Mouse (Mus musculus) stomach, postnatal 0 days (tissue): ENCODE measurements at regions not wholly inside any gene's neighbourhood (a gene's known extent, or its start where the extent isn't known, plus 50 kb on each side); places are given as distances from the start of the nearest gene placed in this dataset.

Source experiments
- ATAC-seq: fragments of 200-750 bp; cut with Nextera tagmentation; 2 replicates; pipeline ENCODE4 v1.8.0; 2017; ENCODE audit not compliant: low FRiP score, low TSS enrichment
- DNase-seq: peaks from one replicate; pipeline ENCODE4 v3.0.0-alpha.2; 2016; ENCODE audit warnings: low spot score
- H3K27ac ChIP-seq: fragments of 300-500 bp; sonication (generic); replicated peaks from 2 replicates; pipeline ENCODE4 v1.5.1; 2014; ENCODE audit warnings: mild to moderate bottlenecking, control low read depth
- H3K27me3 ChIP-seq: fragments of 300-500 bp; sonication (generic); 2 replicates; pipeline ENCODE4 v1.6.1; 2014; ENCODE audit warnings: low read length; ENCODE audit not compliant: control insufficient read depth, insufficient read depth
- H3K36me3 ChIP-seq: fragments of 300-500 bp; sonication (generic); 2 replicates; pipeline ENCODE4 v1.6.1; 2014; ENCODE audit warnings: low read length, mixed read lengths; ENCODE audit not compliant: control insufficient read depth, insufficient read depth
- H3K4me1 ChIP-seq: fragments of 300-500 bp; sonication (generic); replicated peaks from 2 replicates; pipeline ENCODE4 v1.6.1; 2014; ENCODE audit warnings: antibody characterized with exemption; ENCODE audit not compliant: control insufficient read depth, insufficient read depth
- H3K4me2 ChIP-seq: fragments of 300-500 bp; sonication (generic); replicated peaks from 2 replicates; pipeline ENCODE4 v1.6.1; 2014; ENCODE audit warnings: low read depth, mild to moderate bottlenecking, control low read depth, moderate library complexity
- H3K4me3 ChIP-seq: fragments of 300-500 bp; sonication (generic); 2 replicates; pipeline ENCODE4 v1.5.1; 2014; ENCODE audit warnings: low read depth, low read length, control low read depth
- H3K9ac ChIP-seq: fragments of 300-500 bp; sonication (generic); 2 replicates; pipeline ENCODE4 v1.6.1; 2014; ENCODE audit warnings: mild to moderate bottlenecking, low read length, control low read depth, mixed read lengths
- H3K9me3 ChIP-seq: fragments of 300-500 bp; sonication (generic); 2 replicates; pipeline ENCODE4 v1.6.1; 2016; ENCODE audit warnings: low read length; ENCODE audit not compliant: control insufficient read depth
- CTCF ChIP-seq: IDR thresholded peaks from 2 replicates; pipeline ENCODE4 v1.5.1; 2016; ENCODE audit warnings: antibody characterized with exemption, low read depth, mild to moderate bottlenecking, moderate library complexity
- EP300 ChIP-seq: optimal IDR thresholded peaks from 2 replicates; pipeline ENCODE3; 2016; ENCODE audit warnings: antibody characterized with exemption
- WGBS: fragments of 180-500 bp; shearing (Covaris S2); extraction: QIAGEN DNeasy Blood & Tissue Kit; methylation state at CpG from one replicate; pipeline ENCODE4 v1.1.7; 2014; 5-methylcytosine and 5-hydroxymethylcytosine counted together

DNA sequence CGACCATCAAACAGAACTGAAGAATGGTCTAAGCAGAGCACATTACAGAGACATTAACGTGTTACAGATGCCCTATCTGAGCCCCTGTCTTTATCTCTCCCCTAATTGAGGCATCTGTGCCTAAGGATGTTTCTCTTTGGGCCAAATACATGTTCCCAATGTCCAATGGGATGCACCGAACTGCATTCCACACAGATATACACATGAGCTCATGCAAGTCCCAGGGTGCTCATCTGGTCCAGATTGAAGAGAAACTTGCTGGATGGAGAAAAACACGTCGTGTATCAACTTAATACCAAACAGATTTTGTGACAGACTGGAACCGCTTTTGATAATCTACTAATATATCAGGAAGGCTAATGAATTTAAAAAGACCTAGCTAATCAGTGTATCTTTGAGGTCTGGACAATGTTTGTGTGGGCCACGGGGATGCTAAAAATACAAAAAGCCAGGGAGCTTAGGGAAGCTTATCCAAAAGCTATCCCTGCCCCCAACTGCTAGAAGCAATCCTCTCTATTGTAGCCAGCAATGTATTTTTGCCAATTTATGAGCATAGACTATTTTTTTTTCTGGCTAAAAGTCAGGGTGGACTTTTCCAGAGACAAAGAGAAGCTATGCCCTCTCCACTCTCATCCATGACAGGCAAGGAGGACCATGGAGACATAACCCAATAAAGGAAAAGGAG is 53.4 kb upstream of the Rbpj start:
- Histone ChIP-seq H3K9ac (no peak overlapping the region), H3K4me2 (no peak overlapping the region), H3K4me1 (no peaks in the 10 kb centered on the region), H3K36me3 (no peaks in the 10 kb centered on the region), H3K9me3 (no peaks in the 10 kb centered on the region), H3K4me3 (no peak overlapping the region), H3K27me3 (no peaks in the 10 kb centered on the region), H3K27ac (no peak overlapping the region; the same call in 1 of the 2 replicates)
- TF ChIP-seq EP300 = no peak
- no peak for TF ChIP-seq CTCF
- ATAC-seq = no peak; the same call in 1 of the 2 replicates
- WGBS = 55% methylated on average over 7 of the region's 7 CpGs
- DNase-seq = no peak

GRCm38 (mm10) chr5:53413677-53414076 is 52.3 kb upstream of the Rbpj start:
- WGBS = 70% methylated on average over 3 of the region's 3 CpGs
- no peak for ATAC-seq
- no peak overlapping the region for H3K27ac ChIP-seq
- H3K9me3 ChIP-seq = no peaks in the 10 kb centered on the region
- H3K4me2 ChIP-seq = no peak overlapping the region
- DNase-seq = no peak
- no peak overlapping the region for H3K4me3 ChIP-seq
- no peaks in the 10 kb centered on the region for H3K27me3 ChIP-seq
- H3K9ac ChIP-seq = no peak overlapping the region
- H3K36me3 ChIP-seq = no peaks in the 10 kb centered on the region
- TF ChIP-seq EP300 (no peak), CTCF (no peak)
- H3K4me1 ChIP-seq = no peaks in the 10 kb centered on the region

GRCm38 (mm10) chr5:53415472-53415871 is 50.5 kb upstream of the Rbpj start:
- Histone ChIP-seq H3K9ac (no peak overlapping the region), H3K36me3 (no peaks in the 10 kb centered on the region), H3K27me3 (no peaks in the 10 kb centered on the region), H3K4me2 (no peak overlapping the region), H3K4me1 (no peaks in the 10 kb centered on the region), H3K27ac (no peak overlapping the region), H3K4me3 (no peak overlapping the region), H3K9me3 (no peaks in the 10 kb centered on the region)
- ATAC-seq (no peak), DNase-seq (no peak)
- 75% methylated on average over 2 of the region's 2 CpGs for WGBS
- TF ChIP-seq EP300 = no peak
- no peak for TF ChIP-seq CTCF
